Mouse (Mus musculus) heart, embryonic 14.5 days (tissue): ENCODE data around the gene Myom1. TPM values are rescaled to one million over a fixed set of nuclear protein-coding genes. Genes with fewer than 3 reads are reported as not detected.

Experiments used
- ATAC-seq: fragments of 200-750 bp; cut with Nextera tagmentation; 2 replicates; pipeline ENCODE4 v1.8.0; 2017; ENCODE audit warnings: low read depth, moderate TSS enrichment; ENCODE audit not compliant: insufficient number of reproducible peaks, insufficient read depth, low FRiP score
- H3K27ac ChIP-seq, 2 experiments: fragments of 200-500 bp in 1 of 2; fragments of 300-500 bp in 1 of 2; sonication (generic) in 1 of 2; replicated peaks in 1 of 2; 2 replicates each; pipeline ENCODE4 v1.5.1; 2012 to 2014; ENCODE audit warnings: low read depth in 2 of 2, low read length in 2 of 2, control low read depth in 1 of 2, mild to moderate bottlenecking in 1 of 2, mixed read lengths in 1 of 2; ENCODE audit not compliant: control insufficient read depth in 1 of 2, insufficient read depth in 1 of 2
- H3K27me3 ChIP-seq: fragments of 300-500 bp; sonication (generic); 2 replicates; pipeline ENCODE4 v1.6.1; 2014; ENCODE audit warnings: mild to moderate bottlenecking, low read length, control low read depth; ENCODE audit not compliant: control insufficient read depth, insufficient read depth
- H3K36me3 ChIP-seq: fragments of 300-500 bp; sonication (generic); 2 replicates; pipeline ENCODE4 v1.6.1; 2014; ENCODE audit warnings: mild to moderate bottlenecking, control low read depth, low read length, mixed read lengths; ENCODE audit not compliant: control insufficient read depth, insufficient read depth
- H3K4me1 ChIP-seq, 2 experiments: fragments of 200-500 bp in 1 of 2; fragments of 300-500 bp in 1 of 2; sonication (generic) in 1 of 2; 2 replicates each; pipeline ENCODE4 v1.6.1; 2012 to 2014; ENCODE audit warnings: low read length in 2 of 2, control low read depth in 1 of 2, mixed read lengths in 1 of 2; ENCODE audit not compliant: control insufficient read depth in 2 of 2, insufficient read depth in 2 of 2
- H3K4me2 ChIP-seq: fragments of 300-500 bp; sonication (generic); 2 replicates; pipeline ENCODE4 v1.6.1; 2014; ENCODE audit warnings: mild to moderate bottlenecking, low read length
- H3K4me3 ChIP-seq, 2 experiments: fragments of 200-500 bp in 1 of 2; fragments of 300-500 bp in 1 of 2; sonication (generic) in 1 of 2; 2 replicates each; pipeline ENCODE4 v1.5.1; 2012 to 2014; ENCODE audit warnings: low read length in 2 of 2, mild to moderate bottlenecking in 2 of 2, control low read depth in 1 of 2, low read depth in 1 of 2, moderate library complexity in 1 of 2; ENCODE audit not compliant: control insufficient read depth in 1 of 2, insufficient read depth in 1 of 2
- H3K9ac ChIP-seq: fragments of 300-500 bp; sonication (generic); 2 replicates; pipeline ENCODE4 v1.6.1; 2014; ENCODE audit warnings: mild to moderate bottlenecking, low read length
- H3K9me3 ChIP-seq: fragments of 300-500 bp; sonication (generic); 2 replicates; pipeline ENCODE4 v1.6.1; 2016; ENCODE audit warnings: low read length, control low read depth; ENCODE audit not compliant: control insufficient read depth
- WGBS: fragments of 180-500 bp; shearing (Covaris S2); extraction: QIAGEN DNeasy Blood & Tissue Kit; methylation state at CpG from one replicate; pipeline ENCODE4 v1.1.7; 2014; 5-methylcytosine and 5-hydroxymethylcytosine counted together
- polyA plus RNA-seq: library from polyadenylated mRNA; unstranded; fragments of >200 nt; fragmentation: Nextera tagmentation; extraction: Ambion mirVana; gene quantifications from 2 replicates; pipeline ENCODE4 v1.2.1, GENCODE M21; 2014

Gene Myom1
- polyA plus RNA-seq, 1 experiment from 2014 or later = 273 TPM

GRCm38 (mm10) chr17:71159152-71159567, 156.7 kb downstream of the Myom1 start:
- H3K4me3 ChIP-seq = no peak overlapping the region
- no peaks in the 10 kb centered on the region for H3K27me3 ChIP-seq
- H3K27ac ChIP-seq = no peak overlapping the region
- 26% methylated on average over 4 of the region's 4 CpGs for WGBS
- no peaks in the 10 kb centered on the region for H3K36me3 ChIP-seq
- H3K4me2 ChIP-seq = no peak overlapping the region
- H3K9ac ChIP-seq = no peak overlapping the region
- peaks cover 5 to 7% of the 10 kb centered on the region in 2 experiments; a peak in 2 of 4 replicates for H3K4me1 ChIP-seq
- no peaks in the 10 kb centered on the region for H3K9me3 ChIP-seq
- no peak for ATAC-seq

DNA sequence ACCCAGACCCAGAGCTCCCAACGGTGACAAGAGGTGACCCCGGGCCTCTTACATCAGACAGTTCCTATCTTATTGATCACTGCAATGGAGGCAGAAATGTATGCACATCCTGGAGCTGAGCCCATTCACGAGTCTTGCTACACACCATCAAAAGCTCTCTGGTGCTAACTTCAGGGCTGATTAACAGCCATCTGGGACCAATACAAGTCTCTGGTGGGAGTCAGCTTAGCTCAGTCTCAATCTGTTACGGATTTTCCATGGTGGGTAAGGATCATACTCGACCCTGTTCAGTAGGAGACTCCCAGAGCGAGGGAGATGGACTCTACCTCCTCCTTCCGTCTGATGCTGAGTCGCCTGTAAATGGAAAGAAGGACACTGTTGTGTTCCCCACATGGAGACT, 157.3 kb downstream of the Myom1 start:
- no peaks in the 10 kb centered on the region for H3K9me3 ChIP-seq
- no peak overlapping the region for H3K9ac ChIP-seq
- peaks cover 5 to 7% of the 10 kb centered on the region in 2 experiments; a peak in 2 of 4 replicates for H3K4me1 ChIP-seq
- no peak overlapping the region for H3K27ac ChIP-seq
- no peak for ATAC-seq
- no peaks in the 10 kb centered on the region for H3K27me3 ChIP-seq
- no peaks in the 10 kb centered on the region for H3K36me3 ChIP-seq
- WGBS = 74% methylated on average over 8 of the region's 8 CpGs
- H3K4me3 ChIP-seq = no peak overlapping the region
- H3K4me2 ChIP-seq = no peak overlapping the region

DNA sequence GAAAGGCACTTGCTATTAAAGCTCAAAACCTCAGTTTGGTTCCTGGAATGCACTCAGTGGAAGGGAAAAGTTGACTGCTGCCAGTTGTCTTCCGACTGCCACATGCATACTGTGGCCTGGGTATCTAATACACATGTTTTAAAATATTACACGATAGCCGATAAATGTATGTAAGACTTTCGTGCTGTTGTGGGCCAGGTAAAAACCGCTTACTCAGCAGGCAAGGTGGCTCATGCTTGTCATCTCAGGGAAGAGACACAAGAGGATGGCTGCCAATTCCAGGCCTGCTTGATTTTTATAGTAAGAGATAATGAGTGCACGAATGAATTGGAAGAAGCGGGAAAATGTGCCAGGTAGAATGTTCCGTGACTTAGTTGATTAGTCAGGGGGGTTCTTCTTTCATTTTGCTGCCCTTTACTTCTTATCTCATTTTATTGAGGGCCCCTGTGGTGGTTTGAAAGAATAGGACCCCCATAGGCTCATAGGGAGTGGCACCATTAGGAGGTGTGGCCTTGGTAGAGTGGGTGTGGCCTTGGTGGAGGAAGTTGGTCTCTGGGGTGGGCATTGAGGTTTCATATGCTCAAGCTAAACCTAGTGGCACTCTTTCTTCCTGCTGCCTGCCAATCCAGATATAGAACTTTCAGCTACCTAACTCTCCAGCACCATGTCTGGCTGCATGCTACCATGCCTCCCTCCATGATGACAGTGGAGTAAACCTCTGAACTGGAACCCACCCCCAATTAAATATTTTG, 158.0 kb downstream of the Myom1 start:
- Histone ChIP-seq H3K9ac (no peak overlapping the region), H3K27ac (no peak overlapping the region), H3K4me1 (peaks cover 0 to 7% of the 10 kb centered on the region in 2 experiments; a peak in 2 of 4 replicates), H3K27me3 (no peaks in the 10 kb centered on the region), H3K9me3 (no peaks in the 10 kb centered on the region), H3K4me2 (no peak overlapping the region), H3K4me3 (no peak overlapping the region), H3K36me3 (no peaks in the 10 kb centered on the region)
- no peak for ATAC-seq
- 86% methylated on average over 8 of the region's 8 CpGs for WGBS

DNA sequence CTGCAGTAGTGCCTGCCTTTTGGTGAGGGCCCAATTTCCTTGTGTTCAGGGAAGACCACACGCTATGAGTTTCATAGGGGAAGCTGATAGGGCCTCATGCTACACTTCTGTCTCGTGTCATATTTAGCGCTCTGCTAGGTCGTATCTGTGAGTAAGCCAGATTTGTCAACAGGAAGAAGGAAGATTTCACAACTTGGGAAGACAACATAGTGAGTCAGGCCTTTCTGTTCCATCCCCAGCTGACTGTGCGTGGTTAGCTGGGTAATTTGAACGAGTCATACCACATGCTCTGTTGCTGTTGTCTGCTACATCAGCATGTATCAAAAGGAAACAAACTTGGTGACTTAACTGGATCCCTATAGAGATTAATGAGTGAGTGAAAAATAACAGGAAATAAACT, 162.6 kb downstream of the Myom1 start:
- no peaks in the 10 kb centered on the region for H3K27me3 ChIP-seq
- H3K36me3 ChIP-seq = no peaks in the 10 kb centered on the region
- no peak for ATAC-seq
- no peak overlapping the region for H3K9ac ChIP-seq
- no peaks in the 10 kb centered on the region for H3K9me3 ChIP-seq
- H3K4me2 ChIP-seq = no peak overlapping the region
- WGBS = 51% methylated on average over 6 of the region's 6 CpGs
- H3K4me1 ChIP-seq = peaks cover 5% of the 10 kb centered on the region in 2 experiments; a peak in 2 of 4 replicates
- H3K27ac ChIP-seq = no peak overlapping the region
- no peak overlapping the region for H3K4me3 ChIP-seq

DNA sequence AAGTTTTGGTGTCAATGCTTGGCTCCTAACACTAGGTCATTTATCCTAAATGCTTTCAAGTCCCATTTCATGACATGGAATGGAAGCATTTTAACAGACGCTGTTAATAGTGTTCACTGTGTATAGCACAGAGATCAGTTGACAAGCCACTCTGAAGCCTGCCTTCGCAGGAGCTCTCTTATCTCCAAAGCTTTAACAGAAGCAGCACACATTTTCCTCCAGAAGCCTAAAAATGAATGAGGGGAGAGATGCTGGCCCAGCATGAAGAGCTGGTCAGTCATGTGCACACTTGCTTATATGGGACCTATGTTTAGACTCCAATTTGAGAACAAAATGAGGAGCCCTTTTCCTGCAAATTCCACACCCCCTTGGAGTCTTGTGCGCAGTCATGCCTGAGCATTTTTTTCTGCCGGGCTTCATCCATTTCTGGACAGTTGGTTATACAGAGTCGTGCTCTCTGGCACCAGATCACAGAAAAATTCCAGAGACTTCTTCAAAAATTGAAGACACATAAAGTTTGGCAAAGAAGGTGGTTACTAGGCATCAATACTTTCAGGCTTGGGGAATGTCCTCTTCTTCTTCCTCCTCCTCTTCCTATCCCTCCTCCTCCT, 165.9 kb downstream of the Myom1 start:
- peaks cover 5% of the 10 kb centered on the region in 2 experiments; a peak in 2 of 4 replicates for H3K4me1 ChIP-seq
- ATAC-seq = no peak
- WGBS = 43% methylated on average over 5 of the region's 5 CpGs

DNA sequence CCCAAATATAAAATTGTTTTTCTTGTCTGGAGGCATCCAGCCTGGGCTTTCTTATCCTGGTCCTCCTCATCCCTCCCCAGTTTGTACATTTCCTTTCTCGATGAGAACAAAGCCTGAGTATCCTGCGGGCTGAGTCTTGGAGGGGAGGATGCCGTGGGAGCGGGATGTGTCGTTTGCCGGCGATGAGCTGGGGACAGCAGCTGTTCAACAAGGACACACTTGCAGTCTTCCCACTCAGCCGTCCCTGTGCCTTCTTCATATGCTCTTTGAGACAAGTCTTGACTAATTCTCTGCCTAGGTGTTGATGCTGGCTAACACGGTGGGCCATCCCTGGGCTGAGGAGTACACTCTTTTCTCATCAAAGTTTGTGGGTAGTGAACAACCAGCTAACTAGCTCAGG, 166.4 kb downstream of the Myom1 start:
- Histone ChIP-seq H3K27ac (no peak overlapping the region), H3K9ac (no peak overlapping the region), H3K4me2 (no peak overlapping the region), H3K4me1 (peaks cover 5% of the 10 kb centered on the region in 2 experiments; a peak in 2 of 4 replicates), H3K4me3 (no peak overlapping the region), H3K9me3 (no peaks in the 10 kb centered on the region), H3K36me3 (no peaks in the 10 kb centered on the region), H3K27me3 (no peaks in the 10 kb centered on the region)
- 45% methylated on average over 9 of the region's 9 CpGs for WGBS
- ATAC-seq = no peak

More for the DNA sequence above, 165.9 kb downstream of the Myom1 start:
- no peaks in the 10 kb centered on the region for H3K9me3 ChIP-seq
- no peaks in the 10 kb centered on the region for H3K36me3 ChIP-seq
- no peak overlapping the region for H3K4me2 ChIP-seq
- no peak overlapping the region for H3K9ac ChIP-seq
- H3K27ac ChIP-seq = no peak overlapping the region
- H3K4me3 ChIP-seq = no peak overlapping the region
- H3K27me3 ChIP-seq = no peaks in the 10 kb centered on the region

GRCm38 (mm10) chr17:71169639-71170038, 167.2 kb downstream of the Myom1 start:
- Histone ChIP-seq H3K4me2 (no peak overlapping the region), H3K27me3 (no peaks in the 10 kb centered on the region), H3K4me3 (no peak overlapping the region), H3K9ac (no peak overlapping the region), H3K27ac (no peak overlapping the region), H3K36me3 (no peaks in the 10 kb centered on the region), H3K9me3 (no peaks in the 10 kb centered on the region), H3K4me1 (peaks cover 5% of the 10 kb centered on the region in 2 experiments; a peak in 2 of 4 replicates)
- WGBS = 44% methylated on average over 1 of the region's 1 CpGs
- ATAC-seq = no peak
